Mouse (Mus musculus) neural tube, embryonic 13.5 days (tissue): Measurements from ENCODE around the gene AW011738. TPM values are rescaled to one million over a fixed set of nuclear protein-coding genes. Genes with fewer than 3 reads are reported as not detected.

Experiments
- ATAC-seq: fragments of 200-750 bp; cut with Nextera tagmentation; 2 replicates; pipeline ENCODE4 v1.8.0; 2017; ENCODE audit warnings: low read depth, mild to moderate bottlenecking, moderate TSS enrichment, moderate library complexity
- H3K27ac ChIP-seq: fragments of 300-500 bp; sonication (generic); replicated peaks from 2 replicates; pipeline ENCODE4 v1.5.1; 2015; ENCODE audit warnings: moderate library complexity, mild to moderate bottlenecking, inconsistent platforms
- H3K27me3 ChIP-seq: fragments of 300-500 bp; sonication (generic); 2 replicates; pipeline ENCODE4 v1.6.1; 2015; ENCODE audit warnings: mild to moderate bottlenecking, inconsistent platforms
- H3K36me3 ChIP-seq: fragments of 300-500 bp; sonication (generic); 2 replicates; pipeline ENCODE4 v1.6.1; 2015; ENCODE audit warnings: mild to moderate bottlenecking, inconsistent platforms
- H3K4me1 ChIP-seq: fragments of 300-500 bp; sonication (generic); replicated peaks from 2 replicates; pipeline ENCODE4 v1.6.1; 2015; ENCODE audit warnings: inconsistent platforms
- H3K4me2 ChIP-seq: fragments of 300-500 bp; sonication (generic); 2 replicates; pipeline ENCODE4 v1.6.1; 2015; ENCODE audit warnings: inconsistent platforms, mild to moderate bottlenecking, moderate library complexity
- H3K4me3 ChIP-seq: fragments of 300-500 bp; sonication (generic); 2 replicates; pipeline ENCODE4 v1.5.1; 2015; ENCODE audit warnings: mild to moderate bottlenecking, inconsistent platforms
- H3K9ac ChIP-seq: fragments of 300-500 bp; sonication (generic); 2 replicates; pipeline ENCODE4 v1.6.1; 2015; ENCODE audit warnings: moderate library complexity, mild to moderate bottlenecking, inconsistent platforms
- H3K9me3 ChIP-seq: fragments of 300-500 bp; sonication (generic); 2 replicates; pipeline ENCODE4 v1.6.1; 2016; ENCODE audit warnings: inconsistent platforms
- WGBS: fragments of 180-500 bp; shearing (Covaris S2); methylation state at CpG from one replicate; pipeline ENCODE4 v1.1.7; 2015; 5-methylcytosine and 5-hydroxymethylcytosine counted together
- polyA plus RNA-seq: library from polyadenylated mRNA; unstranded; fragments of >200 nt; fragmentation: Nextera tagmentation; extraction: Ambion mirVana; gene quantifications from 2 replicates; pipeline ENCODE4 v1.2.1, GENCODE M21; 2015

The AW011738 gene
- polyA plus RNA-seq, 1 experiment from 2014 or later: 5.1 TPM

GRCm38 (mm10) chr4:156228393-156229024 is 25.4 kb downstream of the AW011738 start:
- Histone ChIP-seq H3K27ac (no peak overlapping the region), H3K4me2 (no peak overlapping the region; the same call in 1 of the 2 replicates), H3K4me1 (peaks cover 17% of the 10 kb centered on the region), H3K9ac (peak overlapping the region; percentile 31; the same call in 1 of the 2 replicates), H3K27me3 (no peaks in the 10 kb centered on the region), H3K9me3 (no peaks in the 10 kb centered on the region), H3K36me3 (peaks cover 53% of the 10 kb centered on the region), H3K4me3 (no peak overlapping the region)
- WGBS: 21% methylated on average over 12 of the region's 12 CpGs
- ATAC-seq: no peak

- Histone ChIP-seq H3K9me3 (no peaks in the 10 kb centered on the region), H3K36me3 (peaks cover 60% of the 10 kb centered on the region), H3K4me3 (peak overlapping the region; percentile 90), H3K27me3 (no peaks in the 10 kb centered on the region), H3K27ac (peak overlapping the region; percentile 89), H3K9ac (peak overlapping the region; percentile 86), H3K4me2 (peak overlapping the region; percentile 95), H3K4me1 (peaks cover 28% of the 10 kb centered on the region)
- ATAC-seq: peak; percentile 32; the same call in 1 of the 2 replicates
- 1% methylated on average over 17 of the region's 17 CpGs for WGBS
These were observed 31.0 kb downstream of the AW011738 start for GRCm38 (mm10) chr4:156234021-156234501.

- Histone ChIP-seq H3K4me3 (peak within 1 kb of the TSS; percentile 90), H3K27ac (peak within 1 kb of the TSS; percentile 94), H3K4me1 (peaks cover 28% of the 10 kb centered on the region), H3K36me3 (peaks cover 60% of the 10 kb centered on the region), H3K9ac (peak within 1 kb of the TSS; percentile 86), H3K27me3 (no peaks in the 10 kb centered on the region), H3K9me3 (no peaks in the 10 kb centered on the region), H3K4me2 (peak within 1 kb of the TSS; percentile 95)
- peak; percentile 45 for ATAC-seq
- WGBS: under 1% methylated on average over 41 of the region's 48 CpGs
These were observed 31.7 kb downstream of the AW011738 start, which contains the start of gene Plekhn1 for GRCm38 (mm10) chr4:156234701-156235213. Gene Plekhn1, minus strand, starts transcription at chr4:156234857.

- Histone ChIP-seq H3K4me2 (peak overlapping the region; percentile 95), H3K36me3 (peaks cover 60% of the 10 kb centered on the region), H3K27ac (peak overlapping the region; percentile 94), H3K4me3 (peak overlapping the region; percentile 90), H3K9ac (peak overlapping the region; percentile 79), H3K4me1 (peaks cover 28% of the 10 kb centered on the region), H3K9me3 (no peaks in the 10 kb centered on the region), H3K27me3 (no peaks in the 10 kb centered on the region)
- ATAC-seq: peak; percentile 44
- under 1% methylated on average over 15 of the region's 15 CpGs for WGBS
These were observed 32.3 kb downstream of the AW011738 start for GRCm38 (mm10) chr4:156235360-156235770.

- Histone ChIP-seq H3K4me3 (peak within 1 kb of the TSS; percentile 90), H3K4me1 (peaks cover 28% of the 10 kb centered on the region), H3K9ac (peak within 1 kb of the TSS; percentile 86), H3K9me3 (no peaks in the 10 kb centered on the region), H3K4me2 (peak within 1 kb of the TSS; percentile 95), H3K27me3 (no peaks in the 10 kb centered on the region), H3K36me3 (peaks cover 60% of the 10 kb centered on the region), H3K27ac (peak within 1 kb of the TSS; percentile 94)
- ATAC-seq: peak; percentile 88
- WGBS: under 1% methylated on average over 90 of the region's 90 CpGs
These were observed 32.9 kb downstream of the AW011738 start, which contains the start of gene Noc2l for GRCm38 (mm10) chr4:156235808-156236533. Gene Noc2l, plus strand, starts transcription at chr4:156236010.

GRCm38 (mm10) chr4:156236651-156237447 is 33.7 kb downstream of the AW011738 start:
- H3K4me3 ChIP-seq: peak overlapping the region; percentile 90
- WGBS: 21% methylated on average over 55 of the region's 60 CpGs
- no peaks in the 10 kb centered on the region for H3K9me3 ChIP-seq
- H3K36me3 ChIP-seq: peaks cover 60% of the 10 kb centered on the region
- peak overlapping the region; percentile 95 for H3K4me2 ChIP-seq
- peak overlapping the region; percentile 54; the same call in 1 of the 2 replicates for H3K9ac ChIP-seq
- no peaks in the 10 kb centered on the region for H3K27me3 ChIP-seq
- no peak for ATAC-seq
- 0 out of 2 replicates have a peak overlapping the region, but pooled peaks have one; percentile 42 for H3K27ac ChIP-seq
- H3K4me1 ChIP-seq: peaks cover 28% of the 10 kb centered on the region

GRCm38 (mm10) chr4:156249567-156249966 is 46.5 kb downstream of the AW011738 start:
- H3K4me2 ChIP-seq: no peak overlapping the region
- H3K27ac ChIP-seq: no peak overlapping the region
- WGBS: 66% methylated on average over 11 of the region's 11 CpGs
- no peaks in the 10 kb centered on the region for H3K9me3 ChIP-seq
- H3K36me3 ChIP-seq: peaks cover 49% of the 10 kb centered on the region
- no peak for ATAC-seq
- peaks cover 19% of the 10 kb centered on the region for H3K27me3 ChIP-seq
- H3K4me1 ChIP-seq: peaks cover 17% of the 10 kb centered on the region
- no peak overlapping the region for H3K4me3 ChIP-seq
- no peak overlapping the region for H3K9ac ChIP-seq

- no peak for ATAC-seq
- Histone ChIP-seq H3K4me1 (peaks cover 30% of the 10 kb centered on the region), H3K36me3 (peaks cover 35% of the 10 kb centered on the region), H3K4me2 (no peak overlapping the region), H3K27ac (no peak overlapping the region), H3K4me3 (no peak overlapping the region), H3K9me3 (no peaks in the 10 kb centered on the region), H3K9ac (peak overlapping the region; percentile 12; the same call in 1 of the 2 replicates), H3K27me3 (peaks cover 32% of the 10 kb centered on the region)
- whole genome bisulfite sequencing: 53% methylated on average over 8 of the region's 8 CpGs
These were observed 48.0 kb downstream of the AW011738 start for GRCm38 (mm10) chr4:156251081-156251480.

GRCm38 (mm10) chr4:156252140-156252539 is 49.0 kb downstream of the AW011738 start:
- no peak overlapping the region for H3K9ac ChIP-seq
- no peak overlapping the region for H3K4me2 ChIP-seq
- 0 out of 2 replicates have a peak, but pooled peaks have one; percentile 6 for ATAC-seq
- no peak overlapping the region for H3K4me3 ChIP-seq
- peak overlapping the region; percentile 24; the same call in 1 of the 2 replicates for H3K27ac ChIP-seq
- peaks cover 32% of the 10 kb centered on the region for H3K27me3 ChIP-seq
- no peaks in the 10 kb centered on the region for H3K9me3 ChIP-seq
- H3K36me3 ChIP-seq: peaks cover 25% of the 10 kb centered on the region
- H3K4me1 ChIP-seq: peaks cover 30% of the 10 kb centered on the region
- WGBS: 28% methylated on average over 7 of the region's 7 CpGs

GRCm38 (mm10) chr4:156252619-156253018 is 49.5 kb downstream of the AW011738 start:
- H3K9ac ChIP-seq: no peak overlapping the region
- no peaks in the 10 kb centered on the region for H3K9me3 ChIP-seq
- H3K4me3 ChIP-seq: no peak overlapping the region
- H3K27ac ChIP-seq: peak overlapping the region; percentile 24
- peaks cover 30% of the 10 kb centered on the region for H3K4me1 ChIP-seq
- ATAC-seq: 0 out of 2 replicates have a peak, but pooled peaks have one; percentile 13
- H3K27me3 ChIP-seq: peaks cover 32% of the 10 kb centered on the region
- H3K4me2 ChIP-seq: no peak overlapping the region
- H3K36me3 ChIP-seq: peaks cover 20% of the 10 kb centered on the region
- 22% methylated on average over 3 of the region's 3 CpGs for WGBS

GRCm38 (mm10) chr4:156253043-156253442 is 49.9 kb downstream of the AW011738 start:
- 46% methylated on average over 7 of the region's 7 CpGs for WGBS
- Histone ChIP-seq H3K27ac (peak overlapping the region; percentile 24; the same call in 1 of the 2 replicates), H3K4me3 (no peak overlapping the region)

More at GRCm38 (mm10) chr4:156253043-156253442, 49.9 kb downstream of the AW011738 start:
- Histone ChIP-seq H3K4me1 (peaks cover 30% of the 10 kb centered on the region), H3K9ac (no peak overlapping the region), H3K4me2 (no peak overlapping the region), H3K9me3 (no peaks in the 10 kb centered on the region), H3K27me3 (peaks cover 32% of the 10 kb centered on the region), H3K36me3 (peaks cover 16% of the 10 kb centered on the region)
- ATAC-seq: no peak
